Mouse (Mus musculus) hindbrain, embryonic 13.5 days (tissue): ENCODE measurements around the gene Dmc1. TPM values are rescaled to one million over a fixed set of nuclear protein-coding genes. Genes with fewer than 3 reads are reported as not detected.

Experiments used
- ATAC-seq: fragments of 200-750 bp; cut with Nextera tagmentation; 2 replicates; pipeline ENCODE4 v1.8.0; 2017; ENCODE audit warnings: moderate TSS enrichment; ENCODE audit not compliant: low FRiP score
- H3K27ac ChIP-seq: fragments of 300-500 bp; sonication (generic); 2 replicates; pipeline ENCODE4 v1.5.1; 2015; ENCODE audit warnings: inconsistent platforms, mild to moderate bottlenecking, moderate library complexity
- H3K27me3 ChIP-seq: fragments of 300-500 bp; sonication (generic); 2 replicates; pipeline ENCODE4 v1.6.1; 2015; ENCODE audit warnings: mild to moderate bottlenecking, inconsistent platforms
- H3K36me3 ChIP-seq: fragments of 300-500 bp; sonication (generic); 2 replicates; pipeline ENCODE4 v1.6.1; 2015; ENCODE audit warnings: mild to moderate bottlenecking, inconsistent platforms
- H3K4me1 ChIP-seq: fragments of 300-500 bp; sonication (generic); replicated peaks from 2 replicates; pipeline ENCODE4 v1.6.1; 2015; ENCODE audit warnings: inconsistent platforms
- H3K4me2 ChIP-seq: fragments of 300-500 bp; sonication (generic); 2 replicates; pipeline ENCODE4 v1.6.1; 2015; ENCODE audit warnings: inconsistent platforms, mild to moderate bottlenecking, moderate library complexity
- H3K4me3 ChIP-seq: fragments of 300-500 bp; sonication (generic); 2 replicates; pipeline ENCODE4 v1.5.1; 2015; ENCODE audit warnings: mild to moderate bottlenecking, inconsistent platforms
- H3K9ac ChIP-seq: fragments of 300-500 bp; sonication (generic); 2 replicates; pipeline ENCODE4 v1.6.1; 2015; ENCODE audit warnings: mild to moderate bottlenecking, inconsistent platforms
- H3K9me3 ChIP-seq: fragments of 300-500 bp; sonication (generic); 2 replicates; pipeline ENCODE4 v1.6.1; 2016; ENCODE audit warnings: inconsistent platforms
- WGBS: fragments of 180-500 bp; shearing (Covaris S2); methylation state at CpG from one replicate; pipeline ENCODE4 v1.1.7; 2015; 5-methylcytosine and 5-hydroxymethylcytosine counted together
- polyA plus RNA-seq: library from polyadenylated mRNA; unstranded; fragments of >200 nt; fragmentation: Nextera tagmentation; extraction: Ambion mirVana; gene quantifications from 2 replicates; pipeline ENCODE4 v1.2.1, GENCODE M21; 2015

The Dmc1 gene
- polyA plus RNA-seq, 1 experiment from 2014 or later: 0.82 TPM

GRCm38 (mm10) chr15:79552566-79552965 is 52.3 kb downstream of the Dmc1 start:
- H3K9ac ChIP-seq: no peak overlapping the region
- peaks cover 14% of the 10 kb centered on the region; the same call in 1 of the 2 replicates for H3K27me3 ChIP-seq
- H3K36me3 ChIP-seq: no peaks in the 10 kb centered on the region
- no peak for ATAC-seq
- H3K4me3 ChIP-seq: no peak overlapping the region
- no peaks in the 10 kb centered on the region for H3K9me3 ChIP-seq
- peaks cover 1% of the 10 kb centered on the region; the same call in 1 of the 2 replicates for H3K4me1 ChIP-seq
- H3K4me2 ChIP-seq: no peak overlapping the region
- no peak overlapping the region for H3K27ac ChIP-seq
- WGBS: 92% methylated on average over 5 of the region's 5 CpGs

GRCm38 (mm10) chr15:79548226-79548625 is 56.7 kb downstream of the Dmc1 start:
- 94% methylated on average over 2 of the region's 2 CpGs for WGBS
- no peak for ATAC-seq
- Histone ChIP-seq H3K4me2 (no peak overlapping the region), H3K27ac (no peak overlapping the region), H3K9me3 (no peaks in the 10 kb centered on the region), H3K27me3 (peaks cover 9% of the 10 kb centered on the region; the same call in 1 of the 2 replicates), H3K4me3 (no peak overlapping the region), H3K36me3 (peaks cover 9% of the 10 kb centered on the region), H3K9ac (no peak overlapping the region), H3K4me1 (peaks cover 29% of the 10 kb centered on the region)

- ATAC-seq: peak; percentile 21
- H3K9me3 ChIP-seq: no peaks in the 10 kb centered on the region
- peaks cover 34% of the 10 kb centered on the region for H3K4me1 ChIP-seq
- 76% methylated on average over 17 of the region's 17 CpGs for WGBS
- peak overlapping the region; percentile 57 for H3K4me2 ChIP-seq
- H3K36me3 ChIP-seq: peaks cover 18% of the 10 kb centered on the region
- H3K9ac ChIP-seq: peak overlapping the region; percentile 74
- H3K27me3 ChIP-seq: peaks cover 9% of the 10 kb centered on the region; the same call in 1 of the 2 replicates
- peak overlapping the region; percentile 89 for H3K4me3 ChIP-seq
- peak overlapping the region; percentile 99 for H3K27ac ChIP-seq
These were observed 57.6 kb downstream of the Dmc1 start for GRCm38 (mm10) chr15:79547289-79547820.

- H3K27ac ChIP-seq: peak within 1 kb of the TSS; percentile 99
- WGBS: 2% methylated on average over 81 of the region's 84 CpGs
These were observed 58.3 kb downstream of the Dmc1 start, which contains the start of gene Ddx17 for GRCm38 (mm10) chr15:79546410-79547288. Ddx17 (minus strand) TSS chr15:79546741.

GRCm38 (mm10) chr15:79545921-79546399 is 58.9 kb downstream of the Dmc1 start:
- Histone ChIP-seq H3K27ac (peak overlapping the region; percentile 99), H3K4me3 (peak overlapping the region; percentile 89), H3K9ac (peak overlapping the region; percentile 98), H3K36me3 (peaks cover 31% of the 10 kb centered on the region), H3K27me3 (peaks cover 4% of the 10 kb centered on the region; the same call in 1 of the 2 replicates), H3K4me1 (peaks cover 37% of the 10 kb centered on the region), H3K4me2 (peak overlapping the region; percentile 81), H3K9me3 (no peaks in the 10 kb centered on the region)
- WGBS: under 1% methylated on average over 50 of the region's 52 CpGs
- ATAC-seq: peak; percentile 77

More at GRCm38 (mm10) chr15:79546410-79547288, 58.3 kb downstream of the Dmc1 start, which contains the start of gene Ddx17:
- Histone ChIP-seq H3K36me3 (peaks cover 25% of the 10 kb centered on the region), H3K27me3 (peaks cover 6% of the 10 kb centered on the region; the same call in 1 of the 2 replicates), H3K4me1 (peaks cover 37% of the 10 kb centered on the region), H3K4me3 (peak within 1 kb of the TSS; percentile 89), H3K4me2 (peak within 1 kb of the TSS; percentile 81), H3K9me3 (no peaks in the 10 kb centered on the region), H3K9ac (peak within 1 kb of the TSS; percentile 98)
- ATAC-seq: peak; percentile 98

GRCm38 (mm10) chr15:79545496-79545895 is 59.4 kb downstream of the Dmc1 start:
- peaks cover 42% of the 10 kb centered on the region for H3K4me1 ChIP-seq
- peaks cover 35% of the 10 kb centered on the region for H3K36me3 ChIP-seq
- no peaks in the 10 kb centered on the region for H3K9me3 ChIP-seq
- peak overlapping the region; percentile 98 for H3K9ac ChIP-seq
- peak overlapping the region; percentile 81 for H3K4me2 ChIP-seq
- peak overlapping the region; percentile 89 for H3K4me3 ChIP-seq
- H3K27ac ChIP-seq: peak overlapping the region; percentile 99
- 4% methylated on average over 3 of the region's 3 CpGs for WGBS
- H3K27me3 ChIP-seq: no peaks in the 10 kb centered on the region
- no peak for ATAC-seq

GRCm38 (mm10) chr15:79543968-79544367 is 60.9 kb downstream of the Dmc1 start:
- Histone ChIP-seq H3K27me3 (no peaks in the 10 kb centered on the region), H3K4me2 (peak overlapping the region; percentile 81), H3K27ac (no peak overlapping the region), H3K4me1 (peaks cover 45% of the 10 kb centered on the region), H3K9me3 (no peaks in the 10 kb centered on the region), H3K4me3 (peak overlapping the region; percentile 89), H3K36me3 (peaks cover 51% of the 10 kb centered on the region), H3K9ac (no peak overlapping the region)
- no peak for ATAC-seq
- WGBS: 94% methylated on average over 3 of the region's 3 CpGs

GRCm38 (mm10) chr15:79533796-79534195 is 71.1 kb downstream of the Dmc1 start:
- no peak overlapping the region for H3K4me2 ChIP-seq
- H3K27ac ChIP-seq: no peak overlapping the region
- no peaks in the 10 kb centered on the region for H3K4me1 ChIP-seq
- no peak overlapping the region for H3K9ac ChIP-seq
- no peaks in the 10 kb centered on the region for H3K27me3 ChIP-seq
- H3K9me3 ChIP-seq: no peaks in the 10 kb centered on the region
- ATAC-seq: no peak
- no peak overlapping the region for H3K4me3 ChIP-seq
- 91% methylated on average over 3 of the region's 3 CpGs for WGBS
- H3K36me3 ChIP-seq: peaks cover 98% of the 10 kb centered on the region

- WGBS: 78% methylated on average over 7 of the region's 7 CpGs
- Histone ChIP-seq H3K9ac (no peak overlapping the region), H3K27me3 (no peaks in the 10 kb centered on the region), H3K4me1 (no peaks in the 10 kb centered on the region), H3K27ac (no peak overlapping the region), H3K36me3 (peaks cover 89% of the 10 kb centered on the region), H3K4me2 (no peak overlapping the region), H3K9me3 (no peaks in the 10 kb centered on the region), H3K4me3 (no peak overlapping the region)
- no peak for ATAC-seq
These were observed 75.0 kb downstream of the Dmc1 start for GRCm38 (mm10) chr15:79529935-79530334.

GRCm38 (mm10) chr15:79527991-79528639 is 76.8 kb downstream of the Dmc1 start:
- 0 out of 2 replicates have a peak overlapping the region, but pooled peaks have one; percentile 4 for H3K27ac ChIP-seq
- H3K9ac ChIP-seq: no peak overlapping the region
- H3K9me3 ChIP-seq: no peaks in the 10 kb centered on the region
- WGBS: 82% methylated on average over 5 of the region's 5 CpGs
- no peak overlapping the region for H3K4me2 ChIP-seq
- H3K4me3 ChIP-seq: no peak overlapping the region
- H3K4me1 ChIP-seq: no peaks in the 10 kb centered on the region
- no peak for ATAC-seq
- H3K27me3 ChIP-seq: no peaks in the 10 kb centered on the region
- H3K36me3 ChIP-seq: peaks cover 76% of the 10 kb centered on the region

- Histone ChIP-seq H3K9me3 (no peaks in the 10 kb centered on the region), H3K27me3 (no peaks in the 10 kb centered on the region), H3K27ac (0 out of 2 replicates have a peak overlapping the region, but pooled peaks have one; percentile 3), H3K4me1 (no peaks in the 10 kb centered on the region), H3K36me3 (peaks cover 68% of the 10 kb centered on the region), H3K4me2 (no peak overlapping the region), H3K4me3 (no peak overlapping the region), H3K9ac (no peak overlapping the region)
- WGBS: 83% methylated on average over 4 of the region's 4 CpGs
- no peak for ATAC-seq
These were observed 77.7 kb downstream of the Dmc1 start for GRCm38 (mm10) chr15:79527192-79527591.
